Mouse (Mus musculus): ENCODE measurements at regions not wholly inside any gene's neighbourhood (a gene's known extent, or its start where the extent isn't known, plus 50 kb on each side); places are given as distances from the start of the nearest gene placed in this dataset.

- no peak for TF ChIP-seq CTCF (conservative IDR thresholded peaks at IDR 0.05; ENCODE audit: low read length)
- no peak for TF ChIP-seq NANOG (IDR thresholded peaks at IDR 0.05; ENCODE audit: borderline replicate concordance, low read length)
Observed at GRCm38 (mm10) chr16:49375108-49375507, 317.8 kb downstream of the Myh15 start.

Measured in E14TG2a.4 (cell line).